Mouse (Mus musculus) heart, adult 9 months (tissue): Measurements from ENCODE around the gene Serpinb6b.

Experiments
- DNase-seq, 2 experiments: peaks; one replicate each; pipeline ENCODE4 v3.0.0; 2022; ENCODE audit warnings: low spot score in 2 of 2

Serpinb6b gene

GRCm38 (mm10) chr13:32974889-32975460 lies 10.0 kb downstream of the Serpinb6b start:
- no peak for DNase-seq

DNA sequence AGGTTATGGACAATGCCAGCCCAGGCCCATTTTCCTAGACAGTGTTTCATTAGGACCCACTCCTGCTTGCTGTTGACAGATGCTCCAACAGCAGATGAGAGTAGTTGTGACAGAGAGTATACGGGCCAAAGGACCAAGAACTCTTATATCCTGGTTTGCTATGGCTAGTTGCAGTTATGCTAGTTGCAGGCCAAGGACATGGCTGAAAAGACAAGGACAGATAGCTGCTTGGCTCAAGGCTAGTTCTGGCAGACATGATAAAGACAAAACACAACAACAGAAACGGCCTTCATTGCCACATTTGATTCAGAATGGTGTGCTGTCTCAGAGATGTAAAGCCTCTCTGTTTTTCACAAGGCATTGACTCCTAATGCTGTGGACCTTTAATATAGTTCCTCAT lies 10.7 kb downstream of the Serpinb6b start:
- DNase-seq: no peak

DNA sequence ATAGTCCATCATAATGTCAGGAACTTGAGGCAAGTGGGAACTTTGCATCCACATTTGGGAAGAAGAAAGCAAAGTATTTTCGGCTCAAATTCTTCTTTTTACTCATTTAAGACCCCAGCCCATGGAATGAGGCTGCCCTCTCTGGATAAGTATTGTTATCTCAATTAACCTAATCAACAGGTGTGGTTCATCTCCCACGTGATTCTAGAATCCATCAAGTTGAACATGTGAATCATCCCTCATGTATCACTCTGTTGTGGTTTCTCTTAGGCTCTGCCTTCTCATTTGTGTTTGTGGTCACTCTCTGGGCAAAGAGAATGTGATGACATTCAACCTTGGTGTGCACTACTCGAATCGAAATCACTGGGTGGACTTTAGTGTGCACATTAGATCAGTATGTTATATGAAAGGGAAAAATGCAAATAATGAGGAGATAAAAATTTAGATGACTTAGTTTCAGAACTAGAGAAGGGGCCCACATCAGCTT lies 17.6 kb downstream of the Serpinb6b start:
- DNase-seq: no peak

DNA sequence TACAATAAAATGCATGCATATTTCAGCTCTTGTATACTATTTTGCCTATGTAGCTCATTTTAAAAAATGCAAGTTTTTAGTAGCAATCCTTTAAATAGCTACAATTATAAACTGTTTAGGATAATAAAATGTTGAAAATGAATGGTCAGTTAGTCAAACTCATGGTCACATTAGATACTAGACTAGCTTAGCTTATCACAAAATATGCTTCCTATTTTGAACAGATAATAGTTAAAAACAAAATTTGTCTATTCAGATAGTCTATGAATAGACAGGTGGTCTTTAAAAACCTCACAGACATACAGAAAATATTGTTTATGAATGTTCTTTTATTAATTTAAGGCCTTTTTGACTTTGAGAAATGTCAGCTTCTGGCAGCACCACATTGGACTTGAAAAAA lies 21.2 kb downstream of the Serpinb6b start:
- no peak for DNase-seq

GRCm38 (mm10) chr13:32993152-32993893 lies 28.3 kb downstream of the Serpinb6b start:
- DNase-seq: no peak

GRCm38 (mm10) chr13:32993894-32994242 lies 28.9 kb downstream of the Serpinb6b start:
- no peak for DNase-seq

DNA sequence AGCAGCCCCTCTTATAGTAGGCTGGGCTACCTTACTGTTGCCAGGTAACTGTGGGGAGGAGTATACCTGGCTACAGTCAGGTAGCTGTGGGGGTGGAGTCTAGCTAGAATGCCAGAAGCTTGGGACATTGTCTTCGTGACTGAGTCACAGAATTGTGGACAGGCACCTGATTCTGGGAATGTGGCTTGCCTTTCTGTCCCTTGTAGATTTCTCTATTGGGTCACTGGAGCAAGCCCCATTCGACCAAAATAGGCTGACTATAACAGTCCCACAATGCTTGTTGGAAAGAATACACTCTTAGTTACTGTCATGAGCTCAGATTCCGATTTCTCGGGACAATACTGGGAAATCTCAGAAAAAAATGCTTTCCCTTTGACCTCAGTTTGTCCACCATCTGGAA lies 30.0 kb downstream of the Serpinb6b start:
- peak in 1 of 2 experiments; percentile 23 for DNase-seq

DNA sequence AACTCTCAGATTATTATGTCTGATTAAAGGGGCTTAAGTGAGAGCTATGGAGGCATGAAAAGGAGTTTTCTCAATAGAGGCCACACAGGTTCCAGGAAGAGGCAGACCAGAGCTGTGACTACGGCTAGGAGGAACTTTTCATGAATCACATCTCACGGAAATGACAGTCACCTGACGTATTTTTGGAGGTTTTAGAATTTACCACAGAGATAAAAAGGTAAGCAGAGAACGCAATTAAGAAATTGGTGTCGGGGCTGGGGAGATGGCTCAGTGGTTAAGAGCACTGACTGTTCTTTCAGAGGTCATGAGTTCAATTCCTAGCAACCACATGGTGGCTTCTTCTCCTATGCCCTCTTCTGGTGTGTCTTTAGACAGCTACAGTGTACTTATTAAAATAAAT lies 36.3 kb downstream of the Serpinb6b start:
- DNase-seq: no peak

GRCm38 (mm10) chr13:33002950-33003349 lies 37.9 kb downstream of the Serpinb6b start, which contains the start of gene Serpinb9:
Serpinb9 (plus strand) TSS chr13:33003250.
- no peak for DNase-seq

DNA sequence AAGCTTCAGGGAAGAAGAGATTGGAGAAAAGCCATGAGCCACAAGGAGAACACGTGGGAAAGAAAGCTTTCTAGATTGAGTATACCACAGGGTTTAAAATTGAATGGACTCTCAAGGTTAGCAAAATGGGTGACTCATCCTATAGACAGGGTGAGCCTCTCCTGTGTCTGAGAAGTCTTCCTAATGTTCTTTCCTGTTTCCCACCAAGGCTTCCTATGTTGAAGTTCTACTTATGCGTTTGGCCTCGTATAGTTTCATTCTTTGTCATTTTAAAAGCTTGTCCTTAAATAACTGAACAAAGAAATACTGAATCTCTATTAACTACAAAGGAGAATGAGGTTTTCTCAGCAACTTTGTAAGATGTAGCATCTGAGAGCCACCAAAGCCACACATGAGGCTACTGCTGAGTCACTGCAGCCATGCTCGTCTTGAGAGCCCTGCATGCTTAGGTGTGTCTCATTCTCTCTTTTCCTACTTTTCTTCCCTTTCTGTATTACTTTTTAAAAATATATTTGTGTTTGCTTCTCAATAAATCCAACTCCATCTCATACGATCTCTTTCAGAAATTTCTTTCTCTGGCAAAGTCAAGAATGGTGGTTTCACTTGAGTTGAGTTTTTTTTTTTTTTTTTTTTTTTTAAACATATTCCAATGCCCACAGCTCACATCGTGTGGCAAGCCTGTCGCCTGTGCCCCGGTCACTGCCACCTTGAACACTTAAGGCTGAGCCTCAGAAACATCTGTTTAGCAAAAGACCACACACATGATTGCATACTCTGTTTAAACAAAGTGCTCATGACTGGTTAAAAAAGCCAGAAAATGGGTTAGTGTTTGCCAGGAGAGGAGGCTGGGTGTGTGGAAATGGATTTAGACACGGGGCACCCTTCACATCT lies 38.8 kb downstream of the Serpinb6b start:
- no peak for DNase-seq

DNA sequence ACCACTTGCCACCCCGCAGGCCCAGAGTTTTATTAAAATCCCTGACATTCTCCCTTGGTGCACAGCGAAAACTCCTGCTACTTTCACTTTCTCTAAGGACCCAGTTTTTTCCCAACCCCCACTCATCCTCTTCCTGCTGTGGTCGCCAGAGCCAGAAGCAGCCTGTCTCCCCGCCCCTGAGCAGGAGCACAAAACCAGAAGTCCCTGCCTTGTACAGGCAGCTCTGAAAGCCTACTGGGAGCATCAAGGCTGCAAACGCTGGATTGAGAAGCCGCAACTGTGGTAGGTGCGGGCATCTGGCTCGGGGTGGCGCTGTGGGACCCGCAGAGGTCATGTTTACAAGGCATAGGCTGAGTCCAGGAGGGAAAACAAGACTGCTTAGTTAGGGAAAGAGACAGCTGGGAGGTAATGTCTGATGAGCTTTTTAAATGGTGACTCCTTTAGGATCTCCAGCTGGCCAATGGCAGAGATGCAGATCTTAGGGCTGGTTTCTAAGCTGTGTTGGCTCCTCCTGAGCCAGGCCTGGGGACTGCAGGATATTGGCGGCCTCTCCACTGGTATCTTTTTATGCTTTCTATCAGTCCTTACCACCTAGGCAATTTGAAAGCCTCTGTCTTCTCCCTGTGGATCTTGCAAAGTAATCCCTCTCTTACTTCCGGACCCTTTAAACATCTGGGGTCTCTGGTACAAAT lies 39.6 kb downstream of the Serpinb6b start:
- peak; percentile 92 to 93 for DNase-seq

DNA sequence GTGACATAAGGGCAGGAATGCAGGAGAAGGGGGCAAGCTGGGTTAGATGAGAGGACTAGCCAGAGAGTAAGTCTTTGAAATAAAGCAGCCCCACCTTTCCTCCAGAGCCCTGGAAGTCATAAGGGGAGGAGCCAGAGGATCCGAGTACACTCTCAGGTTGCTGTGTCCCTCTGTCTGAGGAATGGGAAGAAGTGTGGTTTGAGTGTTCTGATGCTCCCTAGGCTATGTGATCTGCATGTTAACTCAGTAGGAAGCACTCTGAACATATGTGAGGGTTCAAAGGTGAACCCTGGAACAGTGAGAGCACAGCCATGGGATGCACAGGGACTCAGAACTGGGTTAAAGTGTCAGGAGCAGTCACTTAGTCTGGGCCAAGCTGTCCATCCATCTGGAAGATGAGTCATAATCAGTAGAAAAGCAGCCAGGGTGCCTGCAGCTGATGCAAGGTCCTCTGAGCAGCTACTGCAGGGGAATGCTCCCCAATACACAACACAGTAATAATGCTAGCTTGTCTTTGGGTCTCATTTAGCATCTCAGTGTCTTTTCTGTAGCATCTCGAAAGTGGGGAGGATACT lies 40.6 kb downstream of the Serpinb6b start:
- peak in 1 of 2 experiments; percentile 19 for DNase-seq

- DNase-seq: no peak
Observed at GRCm38 (mm10) chr13:33006555-33006954, 41.5 kb downstream of the Serpinb6b start.

DNA sequence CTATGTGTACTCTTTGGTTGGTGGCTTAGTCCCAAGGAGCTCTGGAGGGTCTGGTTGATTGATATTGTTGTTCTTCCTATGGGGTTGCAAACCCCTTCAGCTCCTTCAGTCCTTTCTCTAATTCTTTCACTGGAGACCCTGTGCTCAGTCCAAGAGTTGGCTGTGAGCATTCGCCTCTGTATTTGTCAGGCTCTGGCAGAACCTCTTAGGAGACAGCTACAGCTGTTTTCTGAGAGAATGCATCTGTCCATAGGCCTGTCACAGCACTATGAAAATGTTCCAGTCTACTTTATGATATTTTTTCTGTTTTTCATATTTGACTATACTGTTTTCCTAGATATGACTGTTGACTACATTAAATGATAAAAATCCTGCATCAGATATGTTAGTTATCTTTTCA lies 47.4 kb downstream of the Serpinb6b start:
- no peak for DNase-seq

GRCm38 (mm10) chr13:33013271-33013670 lies 48.3 kb downstream of the Serpinb6b start:
- no peak for DNase-seq

GRCm38 (mm10) chr13:33022371-33022770 lies 57.4 kb downstream of the Serpinb6b start:
- peak in 1 of 2 experiments; percentile 27 for DNase-seq

DNA sequence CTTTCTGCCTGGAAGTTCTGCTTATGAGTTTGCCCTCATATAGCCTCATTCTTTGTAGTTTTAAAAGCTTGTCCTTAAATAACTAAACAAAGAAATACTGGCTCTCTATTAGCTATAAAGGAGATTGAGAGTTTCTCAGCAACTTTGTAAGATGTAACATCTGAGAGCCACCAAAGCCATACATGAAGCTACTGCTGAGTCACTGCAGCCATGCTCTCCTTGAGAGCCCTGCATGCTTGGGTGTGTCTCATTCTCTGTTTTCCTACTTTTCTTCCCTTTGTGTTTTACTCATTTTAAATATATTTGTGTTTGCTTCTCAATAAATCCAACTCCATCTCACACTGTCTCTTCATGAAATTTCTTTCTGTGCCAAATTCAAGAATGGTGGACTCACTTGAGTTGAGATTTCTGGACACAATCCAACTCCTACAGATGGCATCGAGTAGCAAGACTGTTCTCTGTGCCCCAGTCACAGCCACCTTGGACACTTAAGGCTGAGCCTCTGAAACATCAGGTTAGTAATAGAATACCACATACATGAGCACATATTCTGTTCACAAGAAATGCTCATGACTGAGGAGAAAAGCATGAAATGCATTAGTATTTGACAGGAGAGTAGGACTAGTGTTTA lies 61.5 kb downstream of the Serpinb6b start:
- no peak for DNase-seq

DNA sequence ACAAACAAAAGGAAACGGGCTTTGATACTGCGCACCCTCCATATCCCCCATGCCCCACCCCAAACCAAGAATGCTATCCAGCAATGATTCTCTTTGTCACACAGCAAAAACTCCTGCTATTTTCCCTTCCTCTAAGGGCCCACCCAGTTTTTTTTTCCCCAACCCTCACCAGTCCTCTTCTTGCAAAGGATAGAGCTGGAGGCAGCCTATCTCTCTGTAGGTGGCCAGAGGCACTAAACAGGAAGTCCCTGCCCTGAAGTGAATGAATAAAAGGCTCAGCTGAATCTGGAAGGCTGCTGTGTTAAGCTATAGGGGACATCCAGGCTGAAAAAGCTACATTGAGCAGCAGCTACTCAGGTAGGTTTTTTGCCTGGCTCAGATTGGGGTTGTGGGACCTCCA lies 62.2 kb downstream of the Serpinb6b start, which contains the start of gene Serpinb9b:
Gene Serpinb9b, plus strand, starts transcription at position 173 of the 400 bp plus-strand sequence.
- DNase-seq: no peak

DNA sequence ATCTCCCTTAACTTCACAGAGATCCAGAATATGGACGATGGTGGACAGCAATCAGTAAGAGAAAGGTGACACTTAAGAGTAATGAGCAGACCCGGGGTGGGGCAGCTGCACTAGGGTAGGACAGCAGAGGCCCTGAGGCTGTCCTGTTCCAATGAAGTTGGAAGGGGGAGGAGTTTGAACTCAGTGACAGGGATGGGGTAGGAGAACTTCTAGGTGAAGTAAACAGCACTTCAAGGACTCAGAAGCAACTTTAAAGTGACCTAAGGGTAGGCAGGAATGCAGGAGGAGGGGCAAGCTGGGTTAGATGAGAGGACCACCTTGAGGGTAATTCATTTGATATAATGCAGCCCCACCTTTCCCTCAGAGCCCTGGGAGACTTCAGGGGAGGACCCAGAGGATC lies 63.1 kb downstream of the Serpinb6b start:
- no peak for DNase-seq

- DNase-seq: peak in 1 of 2 experiments; percentile 19
Observed at GRCm38 (mm10) chr13:33028550-33028949, 63.5 kb downstream of the Serpinb6b start.
